Mouse (Mus musculus): ENCODE measurements around the gene Heatr1. TPM values are rescaled to one million over a fixed set of nuclear protein-coding genes. Genes with fewer than 3 reads are reported as not detected.

The Heatr1 gene
- total and polyA plus RNA-seq, 3 experiments: 130 to 468 (median 156) TPM

DNA sequence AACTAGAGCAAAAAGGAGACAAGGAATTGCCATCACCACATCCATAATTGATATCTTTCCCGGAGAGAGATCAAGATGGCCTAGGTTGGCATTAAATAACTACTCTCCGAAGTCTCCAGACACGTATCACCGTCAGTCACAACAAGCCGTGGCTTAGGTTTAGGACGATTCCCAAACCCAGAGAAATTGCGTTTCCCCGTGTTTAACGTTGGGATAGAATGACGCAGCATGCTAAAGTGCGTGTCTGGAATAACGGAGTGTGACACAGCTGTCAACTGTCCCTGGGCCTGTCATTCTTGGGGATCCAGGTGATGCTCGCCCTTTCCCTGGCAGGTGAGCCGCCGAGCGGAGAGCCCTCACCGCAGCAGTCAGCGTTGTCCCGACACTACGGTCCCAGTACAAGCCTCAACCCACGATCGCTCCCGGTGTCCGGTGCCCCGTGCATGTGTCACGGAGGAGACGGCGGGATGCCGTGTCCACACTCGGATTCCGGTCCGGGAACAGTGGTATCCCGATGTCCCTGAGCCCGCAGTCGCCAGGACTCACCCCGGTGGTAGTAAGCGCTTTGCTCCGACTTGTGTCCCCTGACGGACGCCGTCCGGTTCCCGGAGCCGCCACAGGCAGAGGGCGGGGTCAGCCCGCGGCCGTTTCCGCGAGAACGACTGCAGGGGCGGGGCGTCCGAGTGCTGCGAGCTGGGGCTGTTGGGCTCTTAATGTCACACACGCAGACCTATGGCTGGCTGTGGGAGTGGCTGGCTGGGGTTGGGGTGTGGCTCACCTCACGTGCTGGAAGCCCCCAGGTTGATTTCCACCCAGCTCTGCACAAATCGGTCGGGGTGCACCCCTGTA is 66.3 kb downstream of the Heatr1 start (continued):
- no peak for TF ChIP-seq USF2 (IDR thresholded peaks at IDR 0.05; ENCODE audit: borderline replicate concordance in 1 of 2, insufficient read depth in 1 of 2, low read depth in 1 of 2, low read length in 2 of 2)
- TF ChIP-seq USF1 (IDR thresholded peaks at IDR 0.05; ENCODE audit: low read depth, low read length): peak; percentile 72
- TF ChIP-seq ZNF384 (IDR thresholded peaks at IDR 0.05; ENCODE audit: low read depth, low read length): no peak
- no peak for TF ChIP-seq NRF1 (IDR thresholded peaks at IDR 0.05; ENCODE audit: insufficient read depth, low read depth, low read length, poor library complexity, severe bottlenecking)
- no peak for TF ChIP-seq UBTF (IDR thresholded peaks at IDR 0.05; ENCODE audit: borderline replicate concordance, insufficient read depth, low read depth, low read length)
- TF ChIP-seq ZMIZ1 (IDR thresholded peaks at IDR 0.05; ENCODE audit: low read depth, low read length): peak; percentile 40; the same call in 1 of the 2 replicates

DNA sequence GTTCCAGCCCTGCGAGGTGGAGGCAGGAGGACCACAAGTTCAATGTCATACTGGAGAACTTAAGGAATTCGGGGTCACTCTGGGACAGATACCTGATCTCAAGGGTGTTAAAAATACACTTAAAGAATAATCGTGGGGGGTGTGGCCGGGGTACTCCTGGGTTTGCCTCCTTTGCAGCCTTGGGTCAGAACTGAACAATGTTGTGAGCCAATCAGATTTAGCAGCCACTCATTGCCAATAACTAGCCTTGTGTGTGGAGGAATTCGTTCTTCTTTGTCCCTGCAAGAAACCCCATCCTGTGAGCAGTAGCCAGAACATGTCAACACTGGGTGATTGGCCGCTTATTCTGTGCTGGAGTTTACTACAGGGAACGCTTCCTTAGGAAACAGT is 66.9 kb downstream of the Heatr1 start:
- H3K79me2 ChIP-seq (ENCODE audit: control insufficient read depth, insufficient read depth, low read length, poor library complexity): peaks cover 7% of the 10 kb centered on the region
- H3K9me3 ChIP-seq (replicated peaks; ENCODE audit: insufficient read depth, low read length): no peaks in the 10 kb centered on the region
- TF ChIP-seq E2F4 (IDR thresholded peaks at IDR 0.05; ENCODE audit: borderline replicate concordance, low read depth, low read length): no peak
- TF ChIP-seq TAL1 (IDR thresholded peaks at IDR 0.05; ENCODE audit: low read length): no peak
- no peak for TF ChIP-seq ZNF384 (IDR thresholded peaks at IDR 0.05; ENCODE audit: low read depth, low read length)
- TF ChIP-seq CHD1 (IDR thresholded peaks at IDR 0.05; ENCODE audit: low read depth, low read length): no peak
- 0 out of 2 replicates have a peak, but pooled peaks have one; percentile 3 for TF ChIP-seq MAX (IDR thresholded peaks at IDR 0.05; ENCODE audit: low read length)
- TF ChIP-seq RCOR1 (IDR thresholded peaks at IDR 0.05; ENCODE audit: low read depth, low read length): no peak
- TF ChIP-seq MAZ (IDR thresholded peaks at IDR 0.05; ENCODE audit: low read depth, low read length): no peak; the same call in 1 of the 2 replicates
- peak overlapping the region; percentile 57 for H3K27ac ChIP-seq (ENCODE audit: control insufficient read depth, low read depth, low read length)
- peaks cover 2 to 15% of the 10 kb centered on the region in 2 experiments; a peak in 3 of 4 replicates for H3K36me3 ChIP-seq (ENCODE audit: control insufficient read depth in 1 of 2, insufficient read depth in 2 of 2, low read length in 2 of 2)
- peaks cover 3 to 12% of the 10 kb centered on the region in 2 experiments; a peak in 2 of 4 replicates for H3K4me1 ChIP-seq (ENCODE audit: control insufficient read depth in 1 of 2, insufficient read depth in 2 of 2, low read length in 2 of 2)
- H3K9ac ChIP-seq (ENCODE audit: control insufficient read depth, low read depth, low read length, poor library complexity, severe bottlenecking): peak overlapping the region; percentile 43
- H3K27me3 ChIP-seq (ENCODE audit: control insufficient read depth in 1 of 2, insufficient read depth in 2 of 2, low read length in 2 of 2): no peaks in the 10 kb centered on the region
- no peak for DNase-seq (ENCODE audit: low read depth, low spot score)
- peak overlapping the region; percentile 81 to 85 for H3K4me3 ChIP-seq (ENCODE audit: control insufficient read depth in 1 of 2, insufficient read depth in 1 of 2, low read depth in 2 of 2, low read length in 2 of 2)

DNA sequence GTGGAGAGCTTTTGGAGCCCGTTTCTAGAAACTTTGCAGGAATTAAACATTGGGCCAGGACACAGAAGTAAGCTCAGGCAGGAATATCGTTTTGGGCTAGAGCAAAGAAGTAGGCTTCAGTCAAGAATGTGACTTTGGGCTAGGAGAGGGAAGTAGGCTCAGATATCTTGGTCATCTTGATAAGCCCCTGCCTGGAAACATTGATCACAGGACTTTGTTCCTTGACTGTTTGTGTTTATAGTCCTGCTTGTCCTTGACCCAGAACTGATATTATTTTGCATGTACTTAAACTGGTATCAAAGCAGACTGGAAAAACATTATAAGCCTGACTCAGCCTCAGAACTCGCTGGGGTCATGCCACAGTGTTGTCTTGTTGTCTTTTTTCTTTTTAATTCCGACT is 67.8 kb downstream of the Heatr1 start:
- Histone ChIP-seq H3K9me3 (replicated peaks; ENCODE audit: insufficient read depth, low read length) (no peaks in the 10 kb centered on the region), H3K79me2 (ENCODE audit: control insufficient read depth, insufficient read depth, low read length, poor library complexity) (peaks cover 7% of the 10 kb centered on the region), H3K4me1 (ENCODE audit: control insufficient read depth in 1 of 2, insufficient read depth in 2 of 2, low read length in 2 of 2) (peaks cover 3 to 12% of the 10 kb centered on the region in 2 experiments; a peak in 2 of 4 replicates), H3K27ac (ENCODE audit: control insufficient read depth, low read depth, low read length) (peak overlapping the region; percentile 19), H3K27me3 (ENCODE audit: control insufficient read depth in 1 of 2, insufficient read depth in 2 of 2, low read length in 2 of 2) (no peaks in the 10 kb centered on the region), H3K36me3 (ENCODE audit: control insufficient read depth in 1 of 2, insufficient read depth in 2 of 2, low read length in 2 of 2) (peaks cover 0 to 15% of the 10 kb centered on the region in 2 experiments; a peak in 3 of 4 replicates), H3K4me3 (ENCODE audit: control insufficient read depth in 1 of 2, insufficient read depth in 1 of 2, low read depth in 2 of 2, low read length in 2 of 2) (no peak overlapping the region), H3K9ac (ENCODE audit: control insufficient read depth, low read depth, low read length, poor library complexity, severe bottlenecking) (no peak overlapping the region)
- DNase-seq (ENCODE audit: low read depth, low spot score): peak; percentile 47
- TF ChIP-seq ETS1 (IDR thresholded peaks at IDR 0.05; ENCODE audit: low read depth, low read length): 0 out of 2 replicates have a peak, but pooled peaks have one; percentile 22
- peak; percentile 82 for TF ChIP-seq GATA1 (IDR thresholded peaks at IDR 0.05; ENCODE audit: low read depth, low read length)
- no peak for TF ChIP-seq NRF1 (IDR thresholded peaks at IDR 0.05; ENCODE audit: insufficient read depth, low read depth, low read length, poor library complexity, severe bottlenecking)
- TF ChIP-seq ELF1 (IDR thresholded peaks at IDR 0.05; ENCODE audit: low read depth, low read length): no peak
- TF ChIP-seq CHD1 (IDR thresholded peaks at IDR 0.05; ENCODE audit: low read depth, low read length): no peak
- TF ChIP-seq SIN3A (IDR thresholded peaks at IDR 0.05; ENCODE audit: low read length): no peak
- TF ChIP-seq EP300 (IDR thresholded peaks at IDR 0.05; ENCODE audit: low read depth in 1 of 2, low read length in 2 of 2): peak; percentile 46 to 60; a peak in 2 of 4 replicates
